Mouse (Mus musculus) MEL (cell line): ENCODE measurements around the gene Itih4. TPM values are rescaled to one million over a fixed set of nuclear protein-coding genes. Genes with fewer than 3 reads are reported as not detected.

Experiments
- DNase-seq: peaks from one replicate; pipeline ENCODE4 v3.0.0; 2011; ENCODE audit warnings: low read depth, low spot score
- H3K27ac ChIP-seq: 2 replicates; pipeline ENCODE4 v1.5.1; 2012; ENCODE audit warnings: low read depth, mild to moderate bottlenecking, control low read depth, low read length, moderate library complexity; ENCODE audit not compliant: control insufficient read depth
- H3K27me3 ChIP-seq, 2 experiments: fragments of 150-350 bp in 1 of 2; sonication (generic) in 1 of 2; 2 replicates each; pipeline ENCODE4 v1.6.1; 2012; ENCODE audit warnings: low read length in 2 of 2, mild to moderate bottlenecking in 2 of 2, improper control_type of control experiment in 1 of 2, moderate library complexity in 1 of 2; ENCODE audit not compliant: insufficient read depth in 2 of 2, control insufficient read depth in 1 of 2
- H3K36me3 ChIP-seq, 2 experiments: 2 replicates each; pipeline ENCODE4 v1.6.1; 2012 to 2014; ENCODE audit warnings: low read length in 2 of 2, improper control_type of control experiment in 1 of 2, inconsistent platforms in 1 of 2, mild to moderate bottlenecking in 1 of 2; ENCODE audit not compliant: insufficient read depth in 2 of 2, control insufficient read depth in 1 of 2
- H3K4me1 ChIP-seq, 2 experiments: fragments of 150-350 bp in 1 of 2; sonication (generic) in 1 of 2; 2 replicates each; pipeline ENCODE4 v1.6.1; 2012; ENCODE audit warnings: low read length in 2 of 2, improper control_type of control experiment in 1 of 2, mild to moderate bottlenecking in 1 of 2; ENCODE audit not compliant: insufficient read depth in 2 of 2, control insufficient read depth in 1 of 2
- H3K4me3 ChIP-seq, 2 experiments: fragments of 150-350 bp in 1 of 2; sonication (generic) in 1 of 2; 2 replicates each; pipeline ENCODE4 v1.5.1; 2012; ENCODE audit warnings: low read depth in 2 of 2, low read length in 2 of 2, mild to moderate bottlenecking in 2 of 2, moderate library complexity in 2 of 2, control low read depth in 1 of 2, improper control_type of control experiment in 1 of 2; ENCODE audit not compliant: control insufficient read depth in 1 of 2, insufficient read depth in 1 of 2
- H3K79me2 ChIP-seq: 2 replicates; pipeline ENCODE4 v1.6.1; 2012; ENCODE audit warnings: mild to moderate bottlenecking, low read length, moderate library complexity; ENCODE audit not compliant: control insufficient read depth, poor library complexity, insufficient read depth
- H3K9ac ChIP-seq: 2 replicates; pipeline ENCODE4 v1.6.1; 2012; ENCODE audit warnings: low read depth, mild to moderate bottlenecking, control low read depth, low read length, moderate library complexity; ENCODE audit not compliant: control insufficient read depth, poor library complexity, severe bottlenecking
- H3K9me3 ChIP-seq: fragments of 150-350 bp; sonication (generic); replicated peaks from 2 replicates; pipeline ENCODE4 v1.6.1; 2012; ENCODE audit warnings: mild to moderate bottlenecking, low read length, improper control_type of control experiment, moderate library complexity; ENCODE audit not compliant: insufficient read depth
- BHLHE40 ChIP-seq: IDR thresholded peaks from 2 replicates; pipeline ENCODE4 v1.6.1; 2012; ENCODE audit warnings: low read depth, mild to moderate bottlenecking, inconsistent platforms, low read length, improper control_type of control experiment, borderline replicate concordance
- CHD1 ChIP-seq: IDR thresholded peaks from 2 replicates; pipeline ENCODE4 v1.6.1; 2012; ENCODE audit warnings: low read depth, mild to moderate bottlenecking, inconsistent platforms, low read length, improper control_type of control experiment
- CTCF ChIP-seq, 3 experiments: IDR thresholded peaks in 2 of 3; conservative IDR thresholded peaks in 1 of 3; 2 replicates each; pipeline ENCODE4 v1.5.1; 2011 to 2012; ENCODE audit warnings: low read length in 3 of 3, low read depth in 2 of 3, mild to moderate bottlenecking in 2 of 3, improper control_type of control experiment in 1 of 3, inconsistent platforms in 1 of 3, mixed read lengths in 1 of 3, moderate library complexity in 1 of 3; ENCODE audit not compliant: control insufficient read depth in 1 of 3, insufficient read depth in 1 of 3, poor library complexity in 1 of 3, severe bottlenecking in 1 of 3
- EP300 ChIP-seq, 2 experiments: IDR thresholded peaks; 2 replicates each; pipeline ENCODE4 v1.6.1; 2011; ENCODE audit warnings: improper control_type of control experiment in 2 of 2, low read length in 2 of 2, low read depth in 1 of 2, mild to moderate bottlenecking in 1 of 2
- ETS1 ChIP-seq: IDR thresholded peaks from 2 replicates; pipeline ENCODE4 v1.6.1; 2012; ENCODE audit warnings: low read depth, mild to moderate bottlenecking, inconsistent platforms, low read length, improper control_type of control experiment, moderate library complexity
- GABPA ChIP-seq: IDR thresholded peaks from 2 replicates; pipeline ENCODE4 v1.6.1; 2012; ENCODE audit warnings: low read depth, mild to moderate bottlenecking, inconsistent platforms, low read length, improper control_type of control experiment, moderate library complexity
- JUND ChIP-seq: IDR thresholded peaks from 2 replicates; pipeline ENCODE4 v1.6.1; 2011; ENCODE audit warnings: low read depth, mild to moderate bottlenecking, improper control_type of control experiment, low read length
- KAT2A ChIP-seq: conservative IDR thresholded peaks from 2 replicates; pipeline ENCODE4 v1.6.1; 2012; ENCODE audit warnings: low read depth, low read length, improper control_type of control experiment, inconsistent platforms
- MAFK ChIP-seq: IDR thresholded peaks from 2 replicates; pipeline ENCODE4 v1.6.1; 2011; ENCODE audit warnings: low read depth, mild to moderate bottlenecking, low read length, improper control_type of control experiment, borderline replicate concordance
- MAX ChIP-seq: IDR thresholded peaks from 2 replicates; pipeline ENCODE4 v1.6.1; 2011; ENCODE audit warnings: low read length, improper control_type of control experiment
- MAZ ChIP-seq: IDR thresholded peaks from 2 replicates; pipeline ENCODE4 v1.6.1; 2012; ENCODE audit warnings: low read depth, mild to moderate bottlenecking, inconsistent platforms, low read length, improper control_type of control experiment
- MEF2A ChIP-seq: IDR thresholded peaks from 2 replicates; pipeline ENCODE4 v1.6.1; 2014; ENCODE audit warnings: low read depth, mild to moderate bottlenecking, inconsistent platforms, low read length, improper control_type of control experiment; ENCODE audit not compliant: poor library complexity, insufficient replicate concordance, severe bottlenecking; ENCODE audit errors: extremely low read depth
- MXI1 ChIP-seq: IDR thresholded peaks from 2 replicates; pipeline ENCODE4 v1.6.1; 2011; ENCODE audit warnings: mild to moderate bottlenecking, low read depth, low read length, improper control_type of control experiment
- MYB ChIP-seq: IDR thresholded peaks from 2 replicates; pipeline ENCODE4 v1.6.1; 2011; ENCODE audit warnings: mild to moderate bottlenecking, low read depth, low read length, improper control_type of control experiment
- MYC ChIP-seq: IDR thresholded peaks from 2 replicates; pipeline ENCODE4 v1.6.1; 2011; ENCODE audit warnings: low read depth, mild to moderate bottlenecking, low read length, improper control_type of control experiment, moderate library complexity
- NRF1 ChIP-seq: IDR thresholded peaks from 2 replicates; pipeline ENCODE4 v1.6.1; 2014; ENCODE audit warnings: low read depth, mild to moderate bottlenecking, inconsistent platforms, low read length, improper control_type of control experiment, moderate library complexity; ENCODE audit not compliant: poor library complexity, insufficient read depth, severe bottlenecking
- POLR2A ChIP-seq, 2 experiments: IDR thresholded peaks; 2 replicates each; pipeline ENCODE4 v1.6.1; 2011 to 2012; ENCODE audit warnings: low read length in 2 of 2, mild to moderate bottlenecking in 2 of 2, control low read depth in 1 of 2, improper control_type of control experiment in 1 of 2, low read depth in 1 of 2, moderate library complexity in 1 of 2; ENCODE audit not compliant: control insufficient read depth in 1 of 2, insufficient read depth in 1 of 2, poor library complexity in 1 of 2
- POLR2AphosphoS2 ChIP-seq: IDR thresholded peaks from 2 replicates; pipeline ENCODE4 v1.6.1; 2011; ENCODE audit warnings: low read length, improper control_type of control experiment
- POLR2AphosphoS5 ChIP-seq: IDR thresholded peaks from 2 replicates; pipeline ENCODE4 v1.6.1; 2012; ENCODE audit warnings: low read depth, borderline replicate concordance, mild to moderate bottlenecking, inconsistent platforms, low read length, moderate library complexity, mixed read lengths
- RAD21 ChIP-seq: IDR thresholded peaks from 2 replicates; pipeline ENCODE4 v1.6.1; 2011; ENCODE audit warnings: mild to moderate bottlenecking, low read depth, low read length, improper control_type of control experiment
- RCOR1 ChIP-seq: IDR thresholded peaks from 2 replicates; pipeline ENCODE4 v1.6.1; 2012; ENCODE audit warnings: low read depth, mild to moderate bottlenecking, inconsistent platforms, low read length, improper control_type of control experiment
- SIN3A ChIP-seq: IDR thresholded peaks from 2 replicates; pipeline ENCODE4 v1.6.1; 2012; ENCODE audit warnings: low read length, improper control_type of control experiment, inconsistent platforms
- SMC3 ChIP-seq: IDR thresholded peaks from 2 replicates; pipeline ENCODE4 v1.6.1; 2011; ENCODE audit warnings: low read depth, low read length, improper control_type of control experiment
- TAL1 ChIP-seq: IDR thresholded peaks from 2 replicates; pipeline ENCODE4 v1.6.1; 2012; ENCODE audit warnings: mild to moderate bottlenecking, inconsistent platforms, low read length, moderate library complexity, mixed read lengths
- TCF12 ChIP-seq: IDR thresholded peaks from 2 replicates; pipeline ENCODE4 v1.6.1; 2014; ENCODE audit warnings: low read depth, mild to moderate bottlenecking, inconsistent platforms, low read length, improper control_type of control experiment, moderate library complexity
- USF2 ChIP-seq, 2 experiments: IDR thresholded peaks; 2 replicates each; pipeline ENCODE4 v1.6.1; 2011 to 2012; ENCODE audit warnings: improper control_type of control experiment in 2 of 2, low read length in 2 of 2, borderline replicate concordance in 1 of 2, inconsistent platforms in 1 of 2, low read depth in 1 of 2, mild to moderate bottlenecking in 1 of 2; ENCODE audit not compliant: insufficient read depth in 1 of 2
- ZKSCAN1 ChIP-seq: IDR thresholded peaks from 2 replicates; pipeline ENCODE4 v1.6.1; 2012; ENCODE audit warnings: low read depth, mild to moderate bottlenecking, inconsistent platforms, low read length, improper control_type of control experiment, moderate library complexity
- ZMIZ1 ChIP-seq: IDR thresholded peaks from 2 replicates; pipeline ENCODE4 v1.6.1; 2012; ENCODE audit warnings: low read depth, mild to moderate bottlenecking, inconsistent platforms, low read length, improper control_type of control experiment, moderate library complexity
- ZNF384 ChIP-seq: IDR thresholded peaks from 2 replicates; pipeline ENCODE4 v1.6.1; 2012; ENCODE audit warnings: low read depth, mild to moderate bottlenecking, inconsistent platforms, low read length, improper control_type of control experiment
- polyA plus RNA-seq, 2 experiments: library from polyadenylated mRNA; stranded (reverse) in 1 of 2; unstranded in 1 of 2; fragments of >175 nt in 1 of 2; fragments of >200 nt in 1 of 2; gene quantifications; 2 replicates each; pipeline versions ENCODE4 v1.2.1 to v1.2.4; 2012; ENCODE audit warnings: low replicate concordance in 2 of 2, low read depth in 1 of 2; ENCODE audit not compliant: insufficient read length in 2 of 2, insufficient read depth in 1 of 2, missing spikeins in 1 of 2
- total RNA-seq: library from RNA; depleted of rRNA; stranded (reverse); fragments of 300-350 nt; gene quantifications from 2 replicates; pipeline ENCODE4 v1.2.3, GENCODE M21; 2012; rRNA removed

The Itih4 gene
- total RNA-seq, result not detected in 2 replicates
- polyA plus RNA-seq, result not detected

DNA sequence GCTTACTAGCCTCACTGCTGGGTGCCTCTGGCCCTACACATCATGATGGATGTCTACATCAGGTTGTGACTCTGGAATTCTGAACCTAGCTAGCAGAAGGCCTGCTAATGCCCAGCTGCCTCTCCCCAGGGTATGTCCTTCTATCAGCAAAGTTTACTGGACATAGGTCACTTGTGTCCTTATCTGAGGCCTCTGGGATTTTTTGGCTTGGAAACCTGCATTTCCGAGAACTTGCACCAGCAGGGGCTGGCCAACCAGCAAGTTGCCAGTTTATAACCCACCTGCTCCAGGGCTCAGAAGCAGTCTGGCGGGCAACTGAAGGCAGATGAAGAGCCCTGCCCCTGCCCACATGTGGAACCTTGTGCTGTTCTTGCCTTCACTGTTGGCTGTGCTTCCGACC is at the start of gene Itih4:
TSS of gene Itih4 (plus strand) at position 273 of the 400 bp plus-strand sequence.
- Histone ChIP-seq H3K9ac (no peak within 1 kb of the TSS), H3K4me1 (peaks cover 0 to 6% of the 10 kb centered on the region in 2 experiments; a peak in 1 of 4 replicates), H3K4me3 (no peak within 1 kb of the TSS), H3K36me3 (no peaks in the 10 kb centered on the region), H3K9me3 (no peaks in the 10 kb centered on the region), H3K27ac (no peak within 1 kb of the TSS), H3K27me3 (no peaks in the 10 kb centered on the region), H3K79me2 (no peaks in the 10 kb centered on the region)
- TF ChIP-seq MAFK, result no peak
- no peak for TF ChIP-seq MAZ
- TF ChIP-seq CHD1, result no peak
- no peak for TF ChIP-seq EP300 (IDR thresholded peaks at IDR 0.05; ENCODE audit: low read depth in 1 of 2, low read length in 2 of 2)
- TF ChIP-seq ZKSCAN1, result no peak
- TF ChIP-seq SMC3, result no peak
- TF ChIP-seq NRF1, result no peak
- TF ChIP-seq POLR2A (IDR thresholded peaks at IDR 0.05; ENCODE audit: control insufficient read depth in 1 of 2, insufficient read depth in 1 of 2, low read depth in 1 of 2, low read length in 2 of 2, poor library complexity in 1 of 2), result no peak
- DNase-seq, result no peak

DNA sequence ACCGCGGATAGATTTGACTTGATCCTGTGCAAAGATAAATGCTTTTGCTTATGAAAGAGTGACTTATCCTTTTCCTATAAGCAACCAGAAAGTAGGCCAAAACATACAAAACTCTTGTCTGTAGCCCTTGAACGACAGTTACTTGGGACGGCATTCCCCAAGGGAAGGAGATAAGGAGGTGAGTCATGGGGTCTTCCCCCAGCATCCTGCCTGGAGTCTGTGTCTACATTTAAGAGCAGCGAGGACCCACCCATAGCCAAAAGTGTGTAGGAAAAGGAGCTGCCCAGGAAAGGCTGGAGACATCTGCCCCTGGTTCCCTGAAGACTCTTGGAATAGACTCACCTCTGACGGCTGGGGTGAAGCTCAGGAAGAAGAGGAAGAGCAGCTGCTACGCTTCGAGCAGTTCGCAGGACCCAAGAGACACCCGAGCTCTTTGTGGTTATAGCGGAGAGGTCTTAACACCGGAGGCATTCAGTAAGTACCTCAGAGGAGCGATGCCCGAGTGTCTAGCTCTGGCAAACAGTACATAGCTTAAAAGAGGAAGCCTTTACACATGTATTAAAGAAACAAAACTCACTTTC is 48.8 kb upstream of the Itih4 start:
- no peaks in the 10 kb centered on the region for H3K9me3 ChIP-seq
- no peaks in the 10 kb centered on the region for H3K27me3 ChIP-seq
- no peak for DNase-seq

DNA sequence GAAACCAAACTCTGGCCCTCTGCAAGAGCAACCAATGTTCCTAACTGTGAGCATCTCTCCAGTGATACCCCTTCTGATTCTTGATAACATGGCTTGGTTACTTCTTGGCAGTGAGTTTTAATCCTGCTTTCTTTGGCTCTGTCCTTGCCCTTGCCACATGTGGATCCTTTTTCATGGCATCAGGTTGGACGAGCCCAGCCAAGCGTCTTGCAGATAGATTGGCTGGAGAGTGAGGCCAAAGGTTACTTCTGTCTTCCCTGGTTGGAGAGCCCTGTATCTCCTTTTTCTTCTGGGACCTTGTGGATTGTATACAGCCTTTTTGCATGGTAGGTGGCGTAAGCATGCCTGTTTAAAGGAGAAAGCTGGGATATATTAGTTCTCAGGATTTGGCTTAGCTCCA is 42.6 kb upstream of the Itih4 start:
- no peaks in the 10 kb centered on the region for H3K36me3 ChIP-seq
- TF ChIP-seq JUND, result no peak
- no peak for TF ChIP-seq BHLHE40
- TF ChIP-seq GABPA, result no peak
- no peak for TF ChIP-seq ZMIZ1
- TF ChIP-seq RCOR1, result no peak
- TF ChIP-seq MEF2A, result no peak
- TF ChIP-seq POLR2AphosphoS5, result no peak
- no peak for TF ChIP-seq MAZ
- no peak for TF ChIP-seq ZKSCAN1
- no peak for TF ChIP-seq USF2 (IDR thresholded peaks at IDR 0.05; ENCODE audit: borderline replicate concordance in 1 of 2, insufficient read depth in 1 of 2, low read depth in 1 of 2, low read length in 2 of 2)
- no peak for TF ChIP-seq KAT2A
- TF ChIP-seq RAD21, result no peak
- no peak for TF ChIP-seq MAX
- no peaks in the 10 kb centered on the region for H3K27me3 ChIP-seq
- no peaks in the 10 kb centered on the region for H3K9me3 ChIP-seq
- H3K9ac ChIP-seq, result no peak overlapping the region
- no peak overlapping the region for H3K27ac ChIP-seq
- no peaks in the 10 kb centered on the region for H3K79me2 ChIP-seq
- H3K4me1 ChIP-seq, result no peaks in the 10 kb centered on the region
- no peak for DNase-seq
- H3K4me3 ChIP-seq, result no peak overlapping the region

More for the DNA sequence above, 48.8 kb upstream of the Itih4 start:
- H3K79me2 ChIP-seq, result 0 out of 2 replicates have a peak, but pooled peaks cover 2% of the 10 kb centered on the region
- no peak overlapping the region for H3K27ac ChIP-seq
- TF ChIP-seq MXI1 (no peak), CTCF (IDR thresholded peaks at IDR 0.05 in 2 of 3, conservative IDR thresholded peaks at IDR 0.05 in 1 of 3; ENCODE audit: control insufficient read depth in 1 of 3, insufficient read depth in 1 of 3, low read depth in 2 of 3, low read length in 3 of 3, poor library complexity in 1 of 3, severe bottlenecking in 1 of 3) (no peak), ZNF384 (no peak), TCF12 (no peak), MYC (no peak), TAL1 (no peak), ETS1 (no peak), SIN3A (no peak), POLR2AphosphoS2 (no peak), MYB (no peak), EP300 (IDR thresholded peaks at IDR 0.05; ENCODE audit: low read depth in 1 of 2, low read length in 2 of 2) (no peak)
- TF ChIP-seq, all 39 proteins: peak for 0
- Histone ChIP-seq H3K9ac (no peak overlapping the region), H3K4me3 (no peak overlapping the region), H3K36me3 (peaks cover 0 to 2% of the 10 kb centered on the region in 2 experiments; a peak in 1 of 4 replicates), H3K4me1 (no peaks in the 10 kb centered on the region)
